Mouse (Mus musculus) heart, adult 8-10 months (tissue): ENCODE measurements around the gene Unc80. TPM values are rescaled to one million over a fixed set of nuclear protein-coding genes. Genes with fewer than 3 reads are reported as not detected.

Source experiments
- DNase-seq: peaks from one replicate; pipeline ENCODE4 v3.0.0; 2022; ENCODE audit warnings: low spot score
- total RNA-seq, 4 experiments: library from RNA; stranded (reverse); gene quantifications; 2 replicates each; pipeline ENCODE4 v1.2.4; 2022

Unc80 gene
- total RNA-seq, 4 experiments from 2014 or later = 0.06 to 0.16 (median 0.11) TPM

- no peak for DNase-seq
These were observed 236.4 kb downstream of the Unc80 start for GRCm38 (mm10) chr1:66704523-66704922.

DNA sequence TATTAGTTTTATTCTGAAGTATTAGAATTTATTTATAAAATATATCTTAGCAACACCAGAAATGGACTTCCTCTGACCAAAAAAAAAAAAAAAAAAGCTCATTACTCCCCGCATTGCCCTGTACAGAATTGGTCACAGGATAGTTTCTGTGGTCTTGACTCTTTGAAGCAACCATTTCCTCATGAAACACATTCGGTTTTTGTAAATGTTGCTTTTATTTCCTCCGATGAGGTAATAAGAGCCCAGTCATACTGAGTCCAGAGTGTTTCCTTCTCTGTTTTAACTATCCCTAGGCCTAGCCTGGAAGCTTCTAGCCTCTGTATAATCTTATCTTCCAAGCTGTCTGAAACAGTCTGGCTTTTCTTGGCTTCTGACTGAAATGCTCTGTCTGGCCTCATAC lies 244.7 kb downstream of the Unc80 start:
- DNase-seq = no peak

DNA sequence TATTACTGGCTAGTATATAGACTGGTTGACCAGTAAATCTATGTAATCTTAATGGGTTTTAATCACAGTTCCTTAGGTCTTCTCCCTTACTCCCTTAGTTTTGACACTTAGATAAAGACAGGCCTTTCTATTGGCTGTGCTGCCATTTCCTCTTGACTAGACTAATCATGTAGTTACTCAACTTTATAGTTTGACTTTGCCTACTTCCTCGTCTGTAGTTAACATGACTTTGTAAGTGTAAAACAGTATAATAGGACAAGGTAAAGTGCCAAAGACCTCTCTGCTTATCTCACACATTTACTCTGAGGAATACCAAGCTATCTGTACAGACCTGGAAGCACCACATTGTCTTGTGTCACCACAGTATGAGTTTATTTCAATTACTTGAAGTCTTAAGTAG lies 262.4 kb downstream of the Unc80 start:
- DNase-seq = no peak

Other genes starting within 250 kb of the Unc80 start
- gene Rpe, start 232.5 kb downstream of the Unc80 start, total RNA-seq = 10 to 100 TPM in 3 of 4 experiments, 1 to 10 TPM in 1; 9.9 to 12.2 (median 11.0) TPM